Mouse (Mus musculus) CD4-positive helper T cell, adult 2 months (primary cell): ENCODE measurements around the gene Cdc42se2.

ENCODE experiments used
- DNase-seq: peaks from one replicate; pipeline ENCODE4 v3.0.0-alpha.2; 2012; ENCODE audit warnings: low read depth, missing footprints, low spot score

The Cdc42se2 gene

GRCm38 (mm10) chr11:54793173-54793572, 5.7 kb upstream of the Cdc42se2 start:
- no peak for DNase-seq

GRCm38 (mm10) chr11:54791458-54791857, 4.0 kb upstream of the Cdc42se2 start:
- no peak for DNase-seq

- DNase-seq, result peak; percentile 74
Observed at GRCm38 (mm10) chr11:54786858-54787487, 502 bp downstream of the Cdc42se2 start.

GRCm38 (mm10) chr11:54785566-54785965, 1.9 kb downstream of the Cdc42se2 start:
- peak; percentile 21 for DNase-seq

GRCm38 (mm10) chr11:54784436-54784835, 3.0 kb downstream of the Cdc42se2 start:
- no peak for DNase-seq

GRCm38 (mm10) chr11:54782253-54782652, 5.2 kb downstream of the Cdc42se2 start:
- no peak for DNase-seq

DNA sequence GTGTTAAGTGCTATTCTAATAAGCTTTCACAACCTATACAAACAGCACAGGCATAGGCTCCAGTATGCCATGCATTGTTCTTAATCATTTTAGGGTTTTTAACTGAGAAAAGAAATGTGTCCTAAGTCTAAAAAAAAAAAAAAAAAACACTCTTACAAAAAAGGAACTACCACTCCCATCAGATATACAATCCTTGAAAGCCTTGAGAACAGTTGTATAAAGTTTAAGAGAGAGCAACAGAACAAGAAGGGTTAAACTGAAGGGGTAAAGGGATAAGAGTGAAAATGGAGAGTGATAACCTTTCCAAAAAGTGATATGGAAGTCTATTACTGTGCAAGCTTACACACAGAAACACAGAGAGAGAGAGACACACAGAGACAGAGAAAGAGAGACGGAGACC, 7.5 kb downstream of the Cdc42se2 start:
- DNase-seq, result no peak

- peak; percentile 21 for DNase-seq
Observed at GRCm38 (mm10) chr11:54778131-54778844, 9.2 kb downstream of the Cdc42se2 start.

- peak; percentile 55 for DNase-seq
Observed at GRCm38 (mm10) chr11:54777387-54778130, 9.9 kb downstream of the Cdc42se2 start.

DNA sequence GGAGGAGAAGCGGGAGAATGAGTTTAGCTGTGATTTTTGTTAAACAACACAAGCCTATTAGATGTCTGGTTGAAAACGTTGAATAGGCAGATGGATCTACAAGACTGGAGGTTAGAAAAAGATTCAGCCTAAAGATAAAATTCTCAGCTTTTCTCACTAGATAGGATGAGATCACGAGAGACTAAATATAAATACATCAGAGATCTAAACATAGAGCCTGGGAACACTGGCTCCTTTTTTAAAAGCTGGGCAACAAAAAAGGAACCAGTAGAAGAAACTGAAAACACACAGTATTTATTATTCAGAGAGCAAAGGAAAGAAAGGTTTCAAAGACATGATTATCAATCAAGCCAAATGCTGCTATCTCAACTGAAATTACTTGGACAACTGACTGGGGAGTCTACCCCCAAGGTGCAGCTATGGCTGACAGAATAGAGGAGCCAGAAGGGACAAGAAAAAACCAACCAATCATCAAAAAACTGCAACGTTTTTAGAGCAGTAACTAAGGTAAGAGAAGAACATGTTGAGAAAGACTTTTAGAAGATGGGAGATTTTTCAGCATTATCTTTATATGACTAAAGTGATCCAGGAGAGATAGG, 10.6 kb downstream of the Cdc42se2 start:
- DNase-seq, result no peak

- DNase-seq, result no peak
Observed at GRCm38 (mm10) chr11:54776367-54776701, 11.1 kb downstream of the Cdc42se2 start.

DNA sequence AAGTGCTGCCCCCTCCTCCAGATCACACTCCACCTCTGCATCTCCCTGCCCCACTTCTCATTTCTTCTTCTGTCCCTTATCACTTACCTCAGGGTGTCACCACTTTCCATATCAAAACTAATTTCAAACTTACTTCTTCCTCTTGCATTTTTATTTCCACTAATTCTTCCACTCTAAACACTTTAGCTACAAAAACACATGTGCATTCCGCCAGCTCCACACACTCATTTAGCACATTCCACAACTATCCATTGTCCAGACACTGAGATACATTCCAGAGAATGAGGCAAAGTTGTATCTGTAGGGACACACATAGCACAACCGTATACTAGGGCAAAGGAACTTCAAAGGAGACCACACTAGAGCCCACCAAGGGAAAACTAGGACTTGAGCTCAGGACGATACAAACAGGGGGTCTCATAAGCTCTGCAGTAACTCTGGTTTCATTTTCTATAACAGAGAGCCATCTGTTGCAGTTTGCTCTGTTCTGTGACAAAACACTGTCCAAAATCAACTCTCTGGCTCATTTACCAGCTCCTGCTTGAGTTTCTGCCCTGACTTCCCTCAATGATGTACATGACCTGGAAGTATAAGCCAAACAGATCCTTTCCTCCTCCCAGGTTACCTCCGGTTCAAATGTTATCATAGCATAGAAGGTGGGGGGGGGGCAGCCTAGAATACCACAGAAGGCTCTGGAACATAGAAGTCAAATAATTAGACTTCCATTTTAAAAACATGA, 11.7 kb downstream of the Cdc42se2 start:
- DNase-seq, result no peak

GRCm38 (mm10) chr11:54774282-54775078, 13.0 kb downstream of the Cdc42se2 start:
- peak; percentile 53 for DNase-seq

DNA sequence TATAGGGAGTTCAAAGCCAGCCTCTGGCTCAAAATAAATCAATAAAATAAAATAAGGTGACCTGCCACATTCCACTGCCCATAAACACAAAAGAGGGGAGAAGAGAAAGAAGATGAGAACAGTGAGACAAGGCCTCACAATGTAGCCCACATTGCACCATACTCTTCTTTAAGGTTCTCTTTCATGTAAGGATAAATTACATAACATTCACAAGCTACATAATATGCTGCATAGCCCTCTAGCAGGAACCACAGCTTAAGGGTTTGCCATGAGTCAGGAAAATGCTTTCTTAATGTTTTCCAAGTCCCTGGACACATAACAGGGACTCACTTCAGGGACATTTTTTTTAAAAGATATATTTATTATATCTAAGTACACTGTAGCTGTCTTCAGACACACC, 15.9 kb downstream of the Cdc42se2 start:
- no peak for DNase-seq

GRCm38 (mm10) chr11:54769843-54770242, 17.6 kb downstream of the Cdc42se2 start:
- DNase-seq, result no peak

- DNase-seq, result no peak
Observed at GRCm38 (mm10) chr11:54768116-54768690, 19.3 kb downstream of the Cdc42se2 start.

- peak; percentile 80 for DNase-seq
Observed at GRCm38 (mm10) chr11:54764759-54765158, 22.7 kb downstream of the Cdc42se2 start.

DNA sequence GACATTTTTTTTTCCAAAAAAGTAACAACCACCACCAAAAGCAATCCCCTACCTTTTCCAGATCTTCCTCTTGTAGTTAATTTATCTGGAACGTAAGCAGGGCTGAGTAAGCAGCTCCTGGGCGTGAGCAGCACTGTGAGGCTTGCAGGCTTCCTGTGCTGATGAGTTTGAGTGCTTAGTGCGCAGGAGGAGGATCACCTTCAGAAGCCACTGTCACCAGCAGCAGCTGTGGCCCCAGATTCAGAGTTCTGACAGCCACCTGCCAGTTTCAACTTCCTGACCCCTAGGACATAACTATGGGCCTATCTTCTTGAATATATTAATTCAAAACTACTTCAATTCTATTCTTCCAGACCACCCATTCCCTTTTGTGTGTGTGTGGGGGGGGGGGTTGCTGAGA, 23.4 kb downstream of the Cdc42se2 start:
- DNase-seq, result peak; percentile 76

DNA sequence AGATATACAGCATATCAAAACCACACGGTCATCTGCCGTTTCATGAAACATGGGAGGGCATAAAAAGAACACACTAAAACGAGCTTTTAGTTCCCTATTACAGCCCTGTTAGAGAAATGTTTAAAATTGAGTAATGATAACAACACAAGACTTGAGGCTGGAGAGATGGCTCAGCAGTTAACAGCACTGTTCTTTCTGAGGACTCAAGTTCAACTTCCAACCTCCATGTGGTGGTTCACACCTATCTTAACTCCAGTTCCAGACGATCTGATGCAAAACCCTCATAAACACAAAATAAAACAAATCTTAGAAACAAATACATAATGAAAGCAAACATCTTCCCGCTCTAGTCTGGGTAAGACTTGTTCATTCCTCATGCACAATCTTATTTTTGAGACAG, 24.7 kb downstream of the Cdc42se2 start:
- DNase-seq, result no peak

GRCm38 (mm10) chr11:54757993-54758392, 29.5 kb downstream of the Cdc42se2 start:
- DNase-seq, result no peak
